Mouse (Mus musculus): ENCODE results near the gene Rflnb. TPM values are rescaled to one million over a fixed set of nuclear protein-coding genes. Genes with fewer than 3 reads are reported as not detected.

Rflnb gene
- polyA plus RNA-seq, 1 experiment, result 18.8 TPM

GRCm38 (mm10) chr11:76001237-76001878 lies 26.2 kb downstream of the Rflnb start:
- Histone ChIP-seq H3K4me3 (ENCODE audit: insufficient read depth, low read depth, low read length) (no peak overlapping the region), H3K4me1 (ENCODE audit: control insufficient read depth, insufficient read depth, low read length) (0 out of 2 replicates have a peak, but pooled peaks cover 2% of the 10 kb centered on the region), H3K36me3 (ENCODE audit: control insufficient read depth, insufficient read depth, low read length) (no peaks in the 10 kb centered on the region), H3K27me3 (replicated peaks; ENCODE audit: control insufficient read depth, insufficient read depth, low read length) (no peaks in the 10 kb centered on the region), H3K27ac (ENCODE audit: insufficient read depth, low read depth, low read length) (no peak overlapping the region)
- no peak; the same call in 1 of the 2 replicates for TF ChIP-seq CTCF (conservative IDR thresholded peaks at IDR 0.05; ENCODE audit: insufficient read depth, insufficient read length, low read depth, low read length)
- WGBS, result 50% methylated on average over 3 of the region's 3 CpGs
- DNase-seq, result no peak

- no peak overlapping the region for H3K27ac ChIP-seq (ENCODE audit: insufficient read depth, low read depth, low read length)
- H3K27me3 ChIP-seq (replicated peaks; ENCODE audit: control insufficient read depth, insufficient read depth, low read length), result no peaks in the 10 kb centered on the region
- no peak for DNase-seq
- no peak for TF ChIP-seq POLR2A (IDR thresholded peaks at IDR 0.05; ENCODE audit: low read depth, low read length)
- no peak for TF ChIP-seq CTCF (conservative IDR thresholded peaks at IDR 0.05; ENCODE audit: insufficient read depth, insufficient read length, low read depth, low read length)
- 0 out of 2 replicates have a peak, but pooled peaks cover 2% of the 10 kb centered on the region for H3K4me1 ChIP-seq (ENCODE audit: control insufficient read depth, insufficient read depth, low read length)
- 94% methylated on average over 5 of the region's 5 CpGs for WGBS
- H3K36me3 ChIP-seq (ENCODE audit: control insufficient read depth, insufficient read depth, low read length), result no peaks in the 10 kb centered on the region
- no peak overlapping the region for H3K4me3 ChIP-seq (ENCODE audit: insufficient read depth, low read depth, low read length)
Measured at GRCm38 (mm10) chr11:76000701-76001100, 26.9 kb downstream of the Rflnb start.

GRCm38 (mm10) chr11:75999440-76000155 lies 28.0 kb downstream of the Rflnb start, which contains the start of gene 1700016K19Rik:
1700016K19Rik (plus strand) TSS chr11:75999912.
- 13% methylated on average over 34 of the region's 36 CpGs for WGBS
- H3K4me1 ChIP-seq (ENCODE audit: control insufficient read depth, insufficient read depth, low read length), result 0 out of 2 replicates have a peak, but pooled peaks cover 2% of the 10 kb centered on the region
- TF ChIP-seq POLR2A (IDR thresholded peaks at IDR 0.05; ENCODE audit: low read depth, low read length) (no peak), CTCF (conservative IDR thresholded peaks at IDR 0.05; ENCODE audit: insufficient read depth, insufficient read length, low read depth, low read length) (peak; percentile 73)
- peak; percentile 89 for DNase-seq
- no peak within 1 kb of the TSS for H3K27ac ChIP-seq (ENCODE audit: insufficient read depth, low read depth, low read length)
- H3K36me3 ChIP-seq (ENCODE audit: control insufficient read depth, insufficient read depth, low read length), result no peaks in the 10 kb centered on the region
- H3K27me3 ChIP-seq (replicated peaks; ENCODE audit: control insufficient read depth, insufficient read depth, low read length), result no peaks in the 10 kb centered on the region
- peak within 1 kb of the TSS; percentile 62 for H3K4me3 ChIP-seq (ENCODE audit: insufficient read depth, low read depth, low read length)

GRCm38 (mm10) chr11:75994357-75994756 lies 33.2 kb downstream of the Rflnb start:
- DNase-seq, result no peak
- no peaks in the 10 kb centered on the region for H3K27me3 ChIP-seq (replicated peaks; ENCODE audit: control insufficient read depth, insufficient read depth, low read length)
- H3K36me3 ChIP-seq (ENCODE audit: control insufficient read depth, insufficient read depth, low read length), result no peaks in the 10 kb centered on the region
- WGBS, result 49% methylated on average over 9 of the region's 9 CpGs
- TF ChIP-seq CTCF (conservative IDR thresholded peaks at IDR 0.05; ENCODE audit: insufficient read depth, insufficient read length, low read depth, low read length) (no peak), POLR2A (IDR thresholded peaks at IDR 0.05; ENCODE audit: low read depth, low read length) (no peak)
- H3K4me1 ChIP-seq (ENCODE audit: control insufficient read depth, insufficient read depth, low read length), result 0 out of 2 replicates have a peak, but pooled peaks cover under 1% of the 10 kb centered on the region
- H3K27ac ChIP-seq (ENCODE audit: insufficient read depth, low read depth, low read length), result no peak overlapping the region
- no peak overlapping the region for H3K4me3 ChIP-seq (ENCODE audit: insufficient read depth, low read depth, low read length)

GRCm38 (mm10) chr11:75992481-75992880 lies 35.1 kb downstream of the Rflnb start:
- no peak for TF ChIP-seq CTCF (conservative IDR thresholded peaks at IDR 0.05; ENCODE audit: insufficient read depth, insufficient read length, low read depth, low read length)
- no peak for TF ChIP-seq POLR2A (IDR thresholded peaks at IDR 0.05; ENCODE audit: low read depth, low read length)
- 74% methylated on average over 8 of the region's 8 CpGs for WGBS
- no peaks in the 10 kb centered on the region for H3K4me1 ChIP-seq (ENCODE audit: control insufficient read depth, insufficient read depth, low read length)

GRCm38 (mm10) chr11:75991911-75992310 lies 35.7 kb downstream of the Rflnb start:
- no peaks in the 10 kb centered on the region for H3K27me3 ChIP-seq (replicated peaks; ENCODE audit: control insufficient read depth, insufficient read depth, low read length)
- no peaks in the 10 kb centered on the region for H3K4me1 ChIP-seq (ENCODE audit: control insufficient read depth, insufficient read depth, low read length)
- no peak overlapping the region for H3K4me3 ChIP-seq (ENCODE audit: insufficient read depth, low read depth, low read length)
- H3K36me3 ChIP-seq (ENCODE audit: control insufficient read depth, insufficient read depth, low read length), result no peaks in the 10 kb centered on the region
- 87% methylated on average over 8 of the region's 8 CpGs for WGBS
- TF ChIP-seq CTCF (conservative IDR thresholded peaks at IDR 0.05; ENCODE audit: insufficient read depth, insufficient read length, low read depth, low read length) (no peak), POLR2A (IDR thresholded peaks at IDR 0.05; ENCODE audit: low read depth, low read length) (no peak)
- no peak overlapping the region for H3K27ac ChIP-seq (ENCODE audit: insufficient read depth, low read depth, low read length)
- DNase-seq, result no peak

More at GRCm38 (mm10) chr11:75992481-75992880, 35.1 kb downstream of the Rflnb start:
- Histone ChIP-seq H3K27me3 (replicated peaks; ENCODE audit: control insufficient read depth, insufficient read depth, low read length) (no peaks in the 10 kb centered on the region), H3K36me3 (ENCODE audit: control insufficient read depth, insufficient read depth, low read length) (no peaks in the 10 kb centered on the region), H3K27ac (ENCODE audit: insufficient read depth, low read depth, low read length) (no peak overlapping the region), H3K4me3 (ENCODE audit: insufficient read depth, low read depth, low read length) (no peak overlapping the region)
- DNase-seq, result no peak

All from kidney, adult 2 months (tissue).